Mouse (Mus musculus) liver, embryonic 14.5 days (tissue): ENCODE data around the gene E130311K13Rik.

ENCODE experiments used
- CTCF ChIP-seq: IDR thresholded peaks from 2 replicates; pipeline ENCODE4 v1.5.1; 2016; ENCODE audit warnings: antibody characterized with exemption, low read depth, control low read depth
- EP300 ChIP-seq: IDR thresholded peaks from 2 replicates; pipeline ENCODE4 v1.6.1; 2016; ENCODE audit warnings: antibody characterized with exemption, low read depth

GRCm38 (mm10) chr3:63919634-63920033, 9.6 kb downstream of the E130311K13Rik start:
- TF ChIP-seq CTCF, result peak; percentile 62
- no peak for TF ChIP-seq EP300
